Mouse (Mus musculus) neural tube, embryonic 13.5 days (tissue): ENCODE data around the gene Sh3bp4. TPM values are rescaled to one million over a fixed set of nuclear protein-coding genes. Genes with fewer than 3 reads are reported as not detected.
A peak's percentile ranks its signal among the peaks of the same experiment; 100 is the strongest.

ENCODE experiments used
- ATAC-seq: fragments of 200-750 bp; cut with Nextera tagmentation; 2 replicates; pipeline ENCODE4 v1.8.0; 2017; ENCODE audit warnings: low read depth, mild to moderate bottlenecking, moderate TSS enrichment, moderate library complexity
- H3K27ac ChIP-seq: fragments of 300-500 bp; sonication (generic); replicated peaks from 2 replicates; pipeline ENCODE4 v1.5.1; 2015; ENCODE audit warnings: moderate library complexity, mild to moderate bottlenecking, inconsistent platforms
- H3K27me3 ChIP-seq: fragments of 300-500 bp; sonication (generic); 2 replicates; pipeline ENCODE4 v1.6.1; 2015; ENCODE audit warnings: mild to moderate bottlenecking, inconsistent platforms
- H3K36me3 ChIP-seq: fragments of 300-500 bp; sonication (generic); 2 replicates; pipeline ENCODE4 v1.6.1; 2015; ENCODE audit warnings: mild to moderate bottlenecking, inconsistent platforms
- H3K4me1 ChIP-seq: fragments of 300-500 bp; sonication (generic); replicated peaks from 2 replicates; pipeline ENCODE4 v1.6.1; 2015; ENCODE audit warnings: inconsistent platforms
- H3K4me2 ChIP-seq: fragments of 300-500 bp; sonication (generic); 2 replicates; pipeline ENCODE4 v1.6.1; 2015; ENCODE audit warnings: inconsistent platforms, mild to moderate bottlenecking, moderate library complexity
- H3K4me3 ChIP-seq: fragments of 300-500 bp; sonication (generic); 2 replicates; pipeline ENCODE4 v1.5.1; 2015; ENCODE audit warnings: mild to moderate bottlenecking, inconsistent platforms
- H3K9ac ChIP-seq: fragments of 300-500 bp; sonication (generic); 2 replicates; pipeline ENCODE4 v1.6.1; 2015; ENCODE audit warnings: moderate library complexity, mild to moderate bottlenecking, inconsistent platforms
- H3K9me3 ChIP-seq: fragments of 300-500 bp; sonication (generic); 2 replicates; pipeline ENCODE4 v1.6.1; 2016; ENCODE audit warnings: inconsistent platforms
- WGBS: fragments of 180-500 bp; shearing (Covaris S2); methylation state at CpG from one replicate; pipeline ENCODE4 v1.1.7; 2015; 5-methylcytosine and 5-hydroxymethylcytosine counted together
- polyA plus RNA-seq: library from polyadenylated mRNA; unstranded; fragments of >200 nt; fragmentation: Nextera tagmentation; extraction: Ambion mirVana; gene quantifications from 2 replicates; pipeline ENCODE4 v1.2.1, GENCODE M21; 2015

Sh3bp4 gene
- polyA plus RNA-seq, 1 experiment from 2014 or later = 23.3 TPM

GRCm38 (mm10) chr1:89118836-89119235, 48.6 kb downstream of the Sh3bp4 start:
- no peak overlapping the region for H3K4me2 ChIP-seq
- H3K27ac ChIP-seq = no peak overlapping the region
- H3K4me1 ChIP-seq = peaks cover 44% of the 10 kb centered on the region
- no peak for ATAC-seq
- no peak overlapping the region for H3K4me3 ChIP-seq
- no peaks in the 10 kb centered on the region for H3K36me3 ChIP-seq
- no peaks in the 10 kb centered on the region for H3K27me3 ChIP-seq
- WGBS = 87% methylated on average over 5 of the region's 5 CpGs
- no peak overlapping the region for H3K9ac ChIP-seq
- no peaks in the 10 kb centered on the region for H3K9me3 ChIP-seq

DNA sequence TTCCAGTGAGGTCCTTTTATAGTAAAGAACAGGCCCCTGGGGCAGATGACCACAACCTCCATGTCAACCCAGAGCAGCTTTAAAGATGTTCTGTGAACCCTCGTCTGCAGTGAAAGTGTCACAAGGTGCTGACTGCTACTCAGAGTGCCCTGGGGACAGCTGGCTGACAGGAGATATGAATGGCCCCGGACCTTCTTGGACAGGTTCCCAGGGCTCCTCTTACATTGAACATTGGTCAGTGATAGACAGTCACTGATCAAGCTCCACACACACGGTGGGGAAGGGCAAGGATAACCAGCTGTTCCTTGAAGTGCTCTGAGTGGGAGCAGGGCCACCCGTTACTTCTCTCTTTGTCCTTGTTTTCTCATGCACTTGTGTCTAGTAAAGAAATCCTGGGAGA, 50.1 kb downstream of the Sh3bp4 start:
- H3K27me3 ChIP-seq = no peaks in the 10 kb centered on the region
- H3K9me3 ChIP-seq = no peaks in the 10 kb centered on the region
- H3K4me3 ChIP-seq = no peak overlapping the region
- WGBS = 60% methylated on average over 4 of the region's 4 CpGs
- H3K9ac ChIP-seq = no peak overlapping the region
- H3K4me1 ChIP-seq = peaks cover 48% of the 10 kb centered on the region
- no peak overlapping the region for H3K27ac ChIP-seq
- no peaks in the 10 kb centered on the region for H3K36me3 ChIP-seq
- no peak for ATAC-seq
- H3K4me2 ChIP-seq = no peak overlapping the region

GRCm38 (mm10) chr1:89121466-89121865, 51.3 kb downstream of the Sh3bp4 start:
- WGBS = 71% methylated on average over 8 of the region's 8 CpGs
- Histone ChIP-seq H3K4me2 (no peak overlapping the region), H3K27ac (no peak overlapping the region), H3K9ac (no peak overlapping the region), H3K27me3 (no peaks in the 10 kb centered on the region), H3K4me3 (no peak overlapping the region), H3K4me1 (peaks cover 47% of the 10 kb centered on the region), H3K36me3 (no peaks in the 10 kb centered on the region), H3K9me3 (no peaks in the 10 kb centered on the region)
- ATAC-seq = no peak

DNA sequence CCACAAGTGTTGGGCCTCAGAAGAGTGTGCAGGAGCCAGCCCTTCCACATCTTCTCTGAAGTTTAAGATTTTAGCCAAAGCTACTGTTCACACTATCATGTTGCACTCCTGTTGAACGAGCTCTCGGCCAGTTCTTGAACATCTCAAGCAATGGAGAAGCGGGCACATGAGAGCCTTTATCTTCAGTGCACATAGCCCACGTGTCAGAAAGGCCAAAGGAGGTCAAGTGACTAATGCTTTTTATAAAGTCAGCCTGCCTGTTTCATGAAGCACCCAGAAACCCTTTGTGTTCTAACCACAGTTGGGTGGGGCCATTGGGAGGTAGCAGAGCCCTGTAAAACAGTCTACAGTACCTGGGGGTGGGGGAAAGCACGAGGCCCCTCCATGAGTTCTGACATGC, 52.2 kb downstream of the Sh3bp4 start:
- no peak overlapping the region for H3K4me3 ChIP-seq
- H3K9me3 ChIP-seq = no peaks in the 10 kb centered on the region
- no peak overlapping the region for H3K27ac ChIP-seq
- ATAC-seq = no peak
- 81% methylated on average over 5 of the region's 5 CpGs for WGBS
- H3K4me1 ChIP-seq = peaks cover 38% of the 10 kb centered on the region
- H3K36me3 ChIP-seq = 0 out of 2 replicates have a peak, but pooled peaks cover 2% of the 10 kb centered on the region
- H3K9ac ChIP-seq = no peak overlapping the region
- H3K4me2 ChIP-seq = no peak overlapping the region
- H3K27me3 ChIP-seq = no peaks in the 10 kb centered on the region

DNA sequence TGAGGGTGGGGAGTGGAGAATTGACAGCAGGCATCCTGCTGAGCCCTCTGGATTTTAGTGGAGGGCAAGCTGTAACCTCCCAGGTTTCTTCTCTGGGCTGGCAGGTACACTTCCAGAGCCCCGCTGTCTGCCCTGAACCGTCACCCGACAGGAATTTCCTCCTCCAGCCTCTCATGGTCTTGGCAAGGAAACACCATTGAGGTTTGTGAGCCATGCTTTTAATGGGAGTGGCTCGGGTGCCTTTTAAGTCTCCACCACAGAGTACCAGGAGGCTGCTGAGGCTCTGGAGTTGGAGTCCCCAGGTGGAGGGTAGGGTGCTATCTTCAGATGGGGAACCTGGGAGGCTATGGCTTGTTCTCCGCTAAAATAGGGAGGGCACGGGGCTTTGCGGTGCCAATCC, 53.9 kb downstream of the Sh3bp4 start:
- H3K27me3 ChIP-seq = no peaks in the 10 kb centered on the region
- 0 out of 2 replicates have a peak, but pooled peaks cover 2% of the 10 kb centered on the region for H3K36me3 ChIP-seq
- no peak overlapping the region for H3K9ac ChIP-seq
- H3K4me2 ChIP-seq = no peak overlapping the region
- H3K9me3 ChIP-seq = no peaks in the 10 kb centered on the region
- no peak overlapping the region for H3K4me3 ChIP-seq
- peaks cover 37% of the 10 kb centered on the region for H3K4me1 ChIP-seq
- no peak for ATAC-seq
- no peak overlapping the region for H3K27ac ChIP-seq
- WGBS = 91% methylated on average over 7 of the region's 7 CpGs

- H3K9ac ChIP-seq = no peak overlapping the region
- 0 out of 2 replicates have a peak, but pooled peaks cover 2% of the 10 kb centered on the region for H3K36me3 ChIP-seq
- H3K27me3 ChIP-seq = no peaks in the 10 kb centered on the region
- no peak overlapping the region for H3K4me3 ChIP-seq
- no peak overlapping the region for H3K27ac ChIP-seq
- no peaks in the 10 kb centered on the region for H3K9me3 ChIP-seq
- no peak overlapping the region for H3K4me2 ChIP-seq
- H3K4me1 ChIP-seq = peaks cover 29% of the 10 kb centered on the region
- WGBS = 94% methylated on average over 3 of the region's 3 CpGs
- no peak for ATAC-seq
Measured at GRCm38 (mm10) chr1:89127163-89127562, 56.9 kb downstream of the Sh3bp4 start.

GRCm38 (mm10) chr1:89130429-89130828, 60.2 kb downstream of the Sh3bp4 start:
- peaks cover 36% of the 10 kb centered on the region for H3K4me1 ChIP-seq
- H3K36me3 ChIP-seq = 0 out of 2 replicates have a peak, but pooled peaks cover 2% of the 10 kb centered on the region
- ATAC-seq = no peak
- 43% methylated on average over 6 of the region's 6 CpGs for WGBS
- no peak overlapping the region for H3K9ac ChIP-seq
- no peak overlapping the region for H3K4me3 ChIP-seq
- H3K27ac ChIP-seq = no peak overlapping the region
- no peak overlapping the region for H3K4me2 ChIP-seq
- no peaks in the 10 kb centered on the region for H3K9me3 ChIP-seq
- H3K27me3 ChIP-seq = no peaks in the 10 kb centered on the region

GRCm38 (mm10) chr1:89131018-89131540, 60.9 kb downstream of the Sh3bp4 start:
- WGBS = 78% methylated on average over 14 of the region's 14 CpGs
- H3K4me2 ChIP-seq = no peak overlapping the region
- no peaks in the 10 kb centered on the region for H3K9me3 ChIP-seq
- no peaks in the 10 kb centered on the region for H3K27me3 ChIP-seq
- H3K4me1 ChIP-seq = peaks cover 42% of the 10 kb centered on the region
- no peak overlapping the region for H3K27ac ChIP-seq
- ATAC-seq = no peak
- no peak overlapping the region for H3K4me3 ChIP-seq
- no peak overlapping the region for H3K9ac ChIP-seq
- H3K36me3 ChIP-seq = 0 out of 2 replicates have a peak, but pooled peaks cover 2% of the 10 kb centered on the region

DNA sequence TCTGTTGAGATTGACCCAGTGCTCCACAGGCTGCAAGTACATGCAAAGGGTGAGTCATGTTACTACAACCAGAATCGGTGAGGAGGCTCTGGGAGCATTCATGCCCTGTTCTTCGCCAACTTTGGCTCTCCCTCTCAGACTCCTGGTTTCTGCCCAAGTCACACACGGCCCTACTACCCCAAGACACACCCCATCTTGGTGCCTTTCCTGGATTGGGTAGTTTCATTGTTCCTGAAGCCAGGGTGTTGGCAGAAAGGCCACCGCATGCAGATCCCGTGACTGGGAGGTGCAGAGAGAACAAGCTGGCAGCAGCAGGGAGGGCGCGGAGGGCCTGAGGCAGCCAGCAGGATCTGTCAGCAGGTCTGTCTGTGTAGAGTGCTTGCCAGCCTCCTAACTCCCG, 61.5 kb downstream of the Sh3bp4 start:
- no peaks in the 10 kb centered on the region for H3K27me3 ChIP-seq
- H3K4me1 ChIP-seq = peaks cover 49% of the 10 kb centered on the region
- H3K27ac ChIP-seq = no peak overlapping the region
- no peaks in the 10 kb centered on the region for H3K9me3 ChIP-seq
- no peak for ATAC-seq
- no peak overlapping the region for H3K4me3 ChIP-seq
- WGBS = 85% methylated on average over 8 of the region's 8 CpGs
- H3K4me2 ChIP-seq = no peak overlapping the region
- no peak overlapping the region for H3K9ac ChIP-seq
- H3K36me3 ChIP-seq = 0 out of 2 replicates have a peak, but pooled peaks cover 2% of the 10 kb centered on the region

GRCm38 (mm10) chr1:89133266-89133665, 63.1 kb downstream of the Sh3bp4 start:
- 86% methylated on average over 4 of the region's 4 CpGs for WGBS
- Histone ChIP-seq H3K27ac (no peak overlapping the region), H3K9ac (no peak overlapping the region), H3K36me3 (peaks cover 6% of the 10 kb centered on the region; the same call in 1 of the 2 replicates), H3K4me3 (no peak overlapping the region), H3K27me3 (no peaks in the 10 kb centered on the region), H3K4me2 (no peak overlapping the region), H3K4me1 (peaks cover 64% of the 10 kb centered on the region), H3K9me3 (no peaks in the 10 kb centered on the region)
- ATAC-seq = no peak

DNA sequence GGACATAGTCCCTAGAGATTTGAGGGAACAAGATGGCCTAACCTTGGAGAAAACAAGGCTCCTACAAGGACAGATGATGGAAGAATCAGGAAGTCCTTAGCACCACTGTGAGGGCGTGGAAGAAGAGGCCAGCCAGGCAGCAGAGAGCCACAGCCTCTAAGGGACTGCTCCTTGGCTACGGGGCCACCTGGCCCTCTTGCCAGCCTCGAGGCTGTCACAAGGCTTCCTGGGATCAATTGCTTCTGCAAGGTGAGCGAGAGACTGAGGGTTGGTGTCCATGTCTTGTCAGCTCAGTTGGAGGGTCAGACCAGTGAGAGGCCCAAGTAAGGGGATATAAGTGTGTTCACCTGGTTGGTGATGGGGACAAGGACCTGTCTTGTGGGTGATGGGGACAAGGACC, 63.5 kb downstream of the Sh3bp4 start:
- H3K36me3 ChIP-seq = peaks cover 8% of the 10 kb centered on the region; the same call in 1 of the 2 replicates
- H3K9me3 ChIP-seq = no peaks in the 10 kb centered on the region
- 89% methylated on average over 4 of the region's 4 CpGs for WGBS
- ATAC-seq = no peak
- H3K4me1 ChIP-seq = peaks cover 66% of the 10 kb centered on the region
- H3K27ac ChIP-seq = no peak overlapping the region
- no peak overlapping the region for H3K4me3 ChIP-seq
- no peak overlapping the region for H3K9ac ChIP-seq
- no peaks in the 10 kb centered on the region for H3K27me3 ChIP-seq
- no peak overlapping the region for H3K4me2 ChIP-seq

DNA sequence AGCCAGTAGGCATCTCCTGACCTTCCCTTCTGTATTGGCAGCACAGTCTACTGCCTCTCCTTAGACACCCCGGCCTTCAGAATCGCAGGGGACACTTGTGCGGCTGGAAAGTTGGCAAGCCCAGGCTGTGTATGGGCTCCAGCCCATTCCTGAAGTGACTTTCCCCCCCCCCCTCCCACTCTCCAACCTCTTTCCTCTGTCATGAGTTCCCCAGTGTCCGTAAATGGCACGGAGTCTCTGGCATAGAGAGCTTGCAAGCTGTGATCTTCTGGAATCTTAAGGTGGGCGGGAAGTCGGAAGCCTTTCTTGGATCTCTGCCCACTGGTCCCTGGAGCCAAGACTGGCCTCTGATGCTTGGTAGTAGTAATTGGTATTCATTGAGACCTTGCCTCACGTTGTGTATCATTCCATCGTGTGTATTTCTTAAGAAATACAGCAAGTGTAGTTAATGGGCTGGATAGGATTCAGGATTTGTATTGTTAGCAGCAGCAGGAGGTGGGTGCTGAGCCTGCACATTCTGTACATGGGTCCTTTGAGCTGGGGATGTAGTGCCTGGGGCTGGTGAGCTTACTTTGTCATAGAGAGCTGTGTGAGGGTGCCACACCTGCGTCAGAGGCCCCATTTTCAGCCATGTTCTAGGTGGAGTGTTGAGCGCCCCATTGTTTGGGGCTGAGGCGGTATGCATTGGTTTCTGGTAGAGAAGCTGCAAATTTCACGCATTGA, 66.0 kb downstream of the Sh3bp4 start:
- Histone ChIP-seq H3K36me3 (peaks cover 30% of the 10 kb centered on the region), H3K27ac (peak overlapping the region; percentile 69), H3K27me3 (no peaks in the 10 kb centered on the region), H3K4me1 (peaks cover 54% of the 10 kb centered on the region), H3K9me3 (no peaks in the 10 kb centered on the region), H3K4me2 (no peak overlapping the region), H3K9ac (no peak overlapping the region), H3K4me3 (no peak overlapping the region)
- 56% methylated on average over 13 of the region's 13 CpGs for WGBS
- ATAC-seq = peak; percentile 52; the same call in 1 of the 2 replicates
